Mouse (Mus musculus) adrenal gland, postnatal 36 days (tissue): ENCODE measurements around the gene Dazl. TPM values are rescaled to one million over a fixed set of nuclear protein-coding genes. Genes with fewer than 3 reads are reported as not detected.

Source experiments
- DNase-seq, 2 experiments: peaks; one replicate each; pipeline ENCODE4 v3.0.0; 2021; ENCODE audit warnings: mixed read lengths in 1 of 2
- long read RNA-seq, 2 experiments: library from polyadenylated mRNA; stranded (forward); transcript quantifications; one replicate each; pipeline ENCODE4 v2.0.0; 2021; ENCODE audit warnings: borderline sequencing depth in 2 of 2
- total RNA-seq, 2 experiments: library from RNA; stranded (reverse); gene quantifications; 2 replicates each; pipeline ENCODE4 v1.2.3; 2021

Dazl gene
- under 1 TPM; 0.10 to 0.30 TPM for total RNA-seq
- long read RNA-seq, experiment 1 = 0 reads
- long read RNA-seq, experiment 2 = 0 reads

DNA sequence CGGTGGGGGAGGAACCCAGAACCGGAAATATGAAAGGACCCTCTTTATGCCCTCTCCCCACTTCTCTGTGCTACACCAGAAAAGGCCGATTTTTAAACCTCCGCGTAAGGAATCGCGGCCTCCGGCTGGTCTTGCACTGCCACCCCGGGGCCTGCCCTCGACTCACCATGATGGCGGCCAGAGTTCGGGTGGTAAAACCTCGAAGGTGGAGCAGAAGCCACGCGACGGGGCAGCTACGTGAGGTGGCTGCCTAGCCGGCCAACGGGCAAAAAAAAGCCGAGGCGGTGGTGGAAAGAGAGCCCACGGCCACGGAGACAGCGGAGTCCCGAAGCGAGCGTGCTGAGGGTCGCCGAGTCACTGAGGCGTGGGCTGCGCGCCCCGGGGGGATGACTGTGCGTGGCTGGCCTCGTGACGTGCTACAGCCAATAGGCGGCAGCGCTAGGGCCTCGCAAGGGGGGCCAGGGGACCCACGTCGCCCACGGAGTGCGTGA, at the start of gene Dazl:
Gene Dazl (minus strand): TSS at position 396 of the 491 bp plus-strand sequence.
- DNase-seq = peak in 1 of 2 experiments; percentile 12

DNA sequence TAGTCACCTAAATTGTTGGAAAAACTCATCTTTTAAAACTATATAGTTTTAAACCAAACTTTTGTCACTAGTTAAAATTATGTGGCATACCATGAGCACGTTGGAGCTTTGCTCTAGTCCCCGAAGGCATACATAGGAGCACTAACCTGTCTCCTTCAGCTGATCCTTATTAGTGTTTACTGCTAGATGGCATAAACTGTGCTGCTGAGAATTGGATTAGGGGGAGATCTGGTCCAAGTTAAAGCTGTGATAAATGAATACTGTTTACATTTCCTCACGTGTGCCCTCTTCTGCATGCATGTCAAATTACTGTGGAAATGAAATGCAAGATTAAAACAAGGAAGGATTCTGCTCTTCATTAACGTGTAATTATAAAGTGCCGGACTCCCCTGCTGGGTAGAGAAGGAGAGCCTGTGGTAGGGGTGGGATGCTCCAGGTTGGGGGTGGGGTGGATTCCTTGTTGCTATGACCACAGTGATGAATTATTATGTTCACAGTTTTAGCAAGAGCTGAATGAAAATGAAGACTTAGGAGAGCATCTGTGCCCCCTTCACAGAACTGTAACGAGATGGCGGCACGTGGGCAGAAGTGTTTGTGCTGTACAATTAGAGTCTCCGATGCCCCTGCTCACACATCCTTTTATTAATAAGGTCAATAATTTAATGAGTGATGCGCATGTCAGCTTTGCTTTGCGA, 48.6 kb upstream of the Dazl start:
- DNase-seq = no peak

DNA sequence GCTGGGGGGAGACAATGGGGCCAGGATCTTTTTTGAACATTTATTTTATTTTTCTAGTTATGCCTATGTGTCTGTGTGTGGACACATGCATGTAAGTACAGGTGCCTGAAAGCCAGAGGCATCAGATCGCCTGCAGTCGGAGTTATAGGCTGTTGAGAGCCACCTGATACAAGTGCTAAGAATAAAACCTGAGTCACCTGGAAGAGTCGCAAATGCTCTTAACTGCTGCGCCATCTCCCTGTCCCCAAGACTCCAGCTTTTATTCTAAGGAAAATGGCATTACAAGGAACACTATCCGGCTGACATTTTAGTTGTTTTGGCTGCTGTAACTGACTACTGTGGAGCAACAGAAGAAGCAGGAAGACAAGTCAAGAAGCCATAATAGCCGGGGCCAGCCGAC, 45.5 kb upstream of the Dazl start:
- DNase-seq = no peak

DNA sequence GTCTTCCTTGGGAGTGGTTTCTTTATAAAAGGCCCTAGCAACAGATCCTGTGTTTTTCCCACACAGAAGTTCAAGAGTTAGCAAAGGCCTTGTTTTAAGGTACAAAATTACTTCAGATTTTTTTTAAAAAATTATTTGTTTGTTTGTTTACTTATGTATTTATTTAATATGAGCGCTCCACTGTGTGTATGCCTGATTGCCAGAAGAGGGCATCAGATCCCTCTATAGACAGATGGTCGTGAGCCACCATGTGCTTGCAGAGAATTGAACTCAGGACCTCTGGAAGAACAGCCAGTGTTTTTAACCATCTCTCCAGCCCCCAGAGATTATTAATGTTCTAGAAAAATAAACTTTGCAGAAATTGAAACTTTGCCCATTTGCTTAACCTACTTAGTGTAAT, 42.3 kb upstream of the Dazl start:
- DNase-seq = no peak

DNA sequence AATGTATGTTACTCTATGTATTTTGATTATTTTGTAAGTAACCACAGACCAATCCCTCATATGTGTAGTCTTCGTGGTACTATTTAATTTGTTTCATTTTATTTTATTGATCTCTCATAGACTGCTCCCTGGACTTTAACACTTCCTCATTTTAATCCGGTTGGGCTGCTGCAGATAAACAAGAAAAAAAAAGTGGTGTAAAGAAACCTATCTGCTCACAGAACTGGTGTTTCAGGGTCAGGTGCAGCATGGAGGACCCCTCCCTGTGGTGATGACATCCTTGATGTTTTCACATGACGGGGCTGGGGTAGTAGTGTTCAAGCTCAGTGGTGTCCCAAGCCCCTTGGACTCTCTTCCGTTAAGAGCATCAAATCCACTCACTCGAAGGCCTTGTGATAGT, 41.3 kb upstream of the Dazl start:
- DNase-seq = no peak

DNA sequence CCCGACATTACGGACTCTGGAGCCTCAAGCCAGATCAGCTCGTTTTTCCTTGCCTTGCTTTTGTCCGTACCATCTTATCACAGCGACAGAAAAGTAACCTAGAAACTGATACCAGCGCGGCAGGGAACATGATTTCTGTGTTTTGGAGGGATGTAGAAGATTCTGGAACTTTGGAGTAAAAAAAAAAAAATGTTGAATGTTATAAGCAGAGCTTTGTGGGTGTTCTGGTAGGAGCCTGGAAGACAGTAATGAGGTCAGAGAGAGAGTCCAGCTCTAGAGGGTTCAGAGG, 38.5 kb upstream of the Dazl start:
- DNase-seq = no peak

DNA sequence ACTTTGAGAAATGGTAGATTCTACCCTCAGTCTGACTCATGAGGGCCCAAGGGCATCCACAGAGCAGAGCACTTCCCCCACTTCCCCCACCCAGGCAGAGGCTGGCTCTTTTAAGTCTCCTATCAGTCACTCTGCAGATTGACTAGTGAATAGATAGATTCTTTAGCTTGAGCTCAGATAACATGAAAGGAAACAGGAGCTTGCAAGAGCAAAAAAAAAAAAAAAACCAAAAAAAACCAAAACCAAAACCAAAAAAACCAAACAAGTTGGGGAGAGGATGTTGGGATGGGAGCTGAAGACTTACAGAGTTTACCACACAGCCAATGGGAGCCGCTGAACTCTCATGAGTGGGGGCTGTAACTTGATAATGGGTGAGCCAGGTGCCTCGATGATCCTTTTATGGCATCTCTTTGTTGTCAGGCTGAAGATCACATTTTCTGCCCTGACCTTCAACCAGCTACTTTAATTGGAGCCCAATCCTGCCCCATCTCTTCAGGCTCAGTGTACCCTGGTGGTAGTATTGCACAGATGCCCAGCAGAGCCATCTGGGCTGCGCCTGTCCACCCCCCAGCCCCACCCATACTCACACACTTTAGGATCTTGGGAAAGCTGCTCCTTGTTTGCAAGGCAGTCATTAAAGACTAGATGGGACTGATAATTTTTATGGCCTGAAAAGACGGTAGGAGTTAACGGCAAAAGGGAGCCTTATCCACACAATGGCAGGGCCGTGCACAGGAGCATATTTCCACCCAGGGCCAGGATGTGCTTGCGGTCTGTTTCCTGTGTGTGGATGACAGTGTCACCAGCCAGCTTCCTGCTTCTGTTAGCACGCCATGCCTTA, 38.0 kb upstream of the Dazl start:
- peak; percentile 76 to 77 for DNase-seq

DNA sequence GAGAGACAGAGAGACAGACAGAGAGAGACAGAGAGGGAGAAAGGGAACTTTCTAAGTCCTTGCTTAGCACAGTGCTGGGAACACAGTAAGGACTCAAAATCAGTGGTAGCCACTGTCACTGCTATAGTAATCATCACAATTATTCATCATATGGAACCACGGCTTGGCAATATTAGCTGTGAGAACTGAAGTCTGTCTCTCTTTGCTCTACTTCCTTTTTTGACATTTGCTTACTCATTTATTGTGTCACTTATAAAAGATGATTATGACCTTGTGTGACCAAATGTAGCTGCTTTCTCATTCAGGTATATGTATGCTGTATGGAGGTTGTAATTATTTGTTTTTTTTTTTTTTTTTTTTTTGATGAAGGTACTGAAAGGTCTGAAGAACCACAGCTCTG, 36.8 kb upstream of the Dazl start:
- DNase-seq = no peak

DNA sequence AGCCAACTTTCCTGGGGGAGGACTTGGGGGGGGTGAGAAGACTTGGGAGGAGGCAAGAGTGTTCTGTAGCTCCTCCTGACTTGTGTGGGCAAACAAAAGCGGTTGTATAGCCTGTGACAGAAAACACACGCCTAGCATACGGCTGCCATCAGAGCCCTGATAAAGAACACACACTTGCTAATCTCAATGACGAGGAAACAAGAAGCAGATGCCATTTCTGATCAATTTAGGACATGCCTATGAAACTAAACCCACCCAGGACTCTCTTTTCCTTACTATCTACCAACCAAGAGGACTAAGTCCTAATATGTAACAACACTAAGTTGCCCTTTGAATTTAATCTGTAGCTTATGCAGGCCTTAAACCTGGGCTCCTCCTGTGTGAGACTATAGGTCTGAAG, 31.2 kb upstream of the Dazl start:
- DNase-seq = no peak

DNA sequence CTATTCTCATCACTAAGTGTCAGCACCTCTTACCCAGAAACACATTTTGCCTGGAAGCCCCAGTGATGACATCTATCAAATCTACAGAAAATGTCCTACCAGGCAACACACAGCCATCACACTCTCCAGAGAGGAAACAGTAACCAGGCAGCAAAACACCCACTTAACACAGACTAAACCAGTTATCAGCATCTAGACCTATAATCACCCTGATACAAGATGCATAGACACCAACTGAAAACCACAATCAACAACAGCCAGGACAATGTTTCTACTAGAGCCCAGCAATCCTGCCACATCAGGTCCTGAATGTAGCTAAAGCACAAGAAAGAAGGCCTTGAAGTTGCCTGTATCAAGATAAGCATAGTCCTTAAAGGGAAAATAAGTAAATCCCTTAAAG, 25.4 kb upstream of the Dazl start:
- DNase-seq = no peak

DNA sequence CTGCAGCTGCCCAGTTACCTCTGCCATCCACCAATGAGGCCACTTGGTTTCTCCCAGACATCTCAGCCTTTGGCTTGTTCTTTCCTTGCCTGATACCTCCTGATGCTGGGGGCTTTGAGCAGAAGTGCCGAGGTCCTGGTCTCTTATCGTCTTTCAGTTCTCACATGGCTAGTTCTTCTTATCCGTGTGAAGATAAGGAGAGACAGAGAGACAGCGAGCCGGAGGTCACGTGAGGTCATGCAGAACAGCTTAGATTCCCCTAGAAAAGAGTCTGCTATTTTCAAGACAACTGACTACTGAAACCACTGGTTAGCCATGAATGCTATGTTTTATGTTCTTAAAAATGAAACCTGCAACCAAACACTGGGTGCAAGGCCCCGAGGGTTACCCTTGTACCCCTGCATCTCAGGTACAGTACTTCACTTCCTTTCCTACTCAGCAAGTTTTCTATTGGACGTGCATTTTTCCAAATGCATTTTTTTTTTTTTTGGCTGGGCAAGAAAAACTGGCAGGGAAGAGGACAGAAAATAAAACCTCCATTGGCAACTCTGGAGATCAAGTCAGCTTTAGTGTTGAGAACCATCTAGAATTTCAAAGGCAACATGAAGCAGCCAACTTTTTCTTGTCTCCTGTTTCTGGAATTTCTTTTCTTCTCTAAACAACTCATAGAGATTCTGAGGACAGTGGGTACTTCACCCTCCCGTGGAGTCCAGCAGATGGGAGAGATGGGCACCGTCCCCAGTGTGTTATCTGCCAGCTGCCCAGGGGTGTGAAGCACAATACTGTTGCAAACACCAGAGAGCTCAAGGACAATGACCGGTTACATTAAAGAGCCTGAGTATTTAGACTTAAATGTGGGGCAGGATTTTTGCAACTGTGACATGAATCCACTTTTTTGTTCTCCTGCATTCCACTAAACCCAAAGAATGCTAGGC, 23.0 kb upstream of the Dazl start:
- DNase-seq = no peak

DNA sequence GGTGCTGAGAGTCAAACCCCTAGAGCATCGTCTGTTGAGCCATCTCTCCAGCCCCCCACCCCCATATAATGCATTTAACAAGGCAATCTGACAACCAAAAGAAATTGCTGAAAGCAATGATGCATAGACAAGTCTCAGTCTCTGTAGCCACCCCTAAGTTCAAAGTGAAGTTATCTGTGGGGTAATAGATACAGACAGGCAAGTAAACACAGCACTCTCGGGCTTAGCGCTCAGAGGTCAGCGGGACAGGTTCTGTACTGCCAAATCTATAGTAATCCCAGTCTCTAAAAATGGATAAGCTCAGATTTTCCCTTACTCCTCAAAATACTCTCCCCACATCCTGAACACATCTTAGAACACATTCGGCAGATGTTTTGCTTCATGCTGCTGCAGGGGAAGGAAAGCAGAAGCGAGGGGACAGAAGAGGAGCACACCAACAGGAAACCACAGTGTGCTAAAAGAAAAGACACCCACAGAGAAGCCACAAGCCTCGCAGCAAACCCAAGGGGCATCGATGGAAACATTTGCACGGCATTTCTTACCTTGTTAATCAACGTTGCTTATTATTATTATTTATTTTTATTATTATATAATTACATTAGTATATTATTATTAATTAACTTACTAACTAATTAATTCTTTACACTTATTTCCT, 16.8 kb upstream of the Dazl start:
- no peak for DNase-seq

DNA sequence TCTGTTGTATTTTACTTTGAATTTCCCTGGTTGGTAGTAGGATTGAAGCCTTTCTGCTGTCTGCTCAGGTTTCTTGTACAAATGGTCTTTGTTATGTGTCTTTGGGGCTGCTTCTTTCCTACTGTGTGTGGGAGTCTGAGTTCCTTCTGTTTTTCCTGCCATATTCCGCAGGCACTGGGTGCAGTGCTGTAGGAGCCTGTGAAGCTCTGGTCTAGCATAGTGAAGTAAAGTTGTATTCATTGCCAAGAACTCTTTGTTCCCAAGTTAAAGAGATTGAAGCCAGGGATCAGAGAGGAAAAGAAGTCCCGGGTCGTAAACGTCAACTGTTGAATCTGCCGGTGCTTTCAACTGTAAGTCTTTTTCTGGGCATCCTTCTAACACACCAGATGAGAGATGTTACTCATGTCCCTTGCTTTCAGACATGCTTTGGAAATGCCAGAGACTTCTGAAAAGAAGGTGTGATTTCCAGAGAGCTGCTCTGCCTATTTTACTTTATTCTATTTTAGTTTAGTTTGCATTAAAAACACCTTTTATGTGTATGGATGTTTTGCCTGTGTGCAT, 16.2 kb upstream of the Dazl start:
- DNase-seq = no peak

DNA sequence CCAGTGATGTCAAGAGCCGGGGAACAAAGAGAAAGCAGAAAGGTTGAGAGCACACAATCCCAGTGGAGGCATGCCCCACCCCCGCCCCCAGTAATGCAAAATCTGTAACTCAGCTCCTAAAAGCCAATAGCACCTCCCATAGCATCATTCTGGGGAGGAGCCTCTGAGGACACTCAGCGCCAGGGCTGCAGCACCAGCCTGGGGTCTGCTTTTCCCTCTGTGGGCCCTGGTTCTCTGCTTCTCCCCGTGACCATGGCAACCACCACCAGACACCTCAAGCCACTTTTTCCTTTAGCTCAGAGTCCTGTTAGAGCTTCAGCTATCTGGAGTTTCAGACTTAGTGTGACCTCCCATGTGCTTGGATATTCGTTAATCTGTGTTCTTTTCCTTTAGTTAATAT, 15.4 kb upstream of the Dazl start:
- no peak for DNase-seq

DNA sequence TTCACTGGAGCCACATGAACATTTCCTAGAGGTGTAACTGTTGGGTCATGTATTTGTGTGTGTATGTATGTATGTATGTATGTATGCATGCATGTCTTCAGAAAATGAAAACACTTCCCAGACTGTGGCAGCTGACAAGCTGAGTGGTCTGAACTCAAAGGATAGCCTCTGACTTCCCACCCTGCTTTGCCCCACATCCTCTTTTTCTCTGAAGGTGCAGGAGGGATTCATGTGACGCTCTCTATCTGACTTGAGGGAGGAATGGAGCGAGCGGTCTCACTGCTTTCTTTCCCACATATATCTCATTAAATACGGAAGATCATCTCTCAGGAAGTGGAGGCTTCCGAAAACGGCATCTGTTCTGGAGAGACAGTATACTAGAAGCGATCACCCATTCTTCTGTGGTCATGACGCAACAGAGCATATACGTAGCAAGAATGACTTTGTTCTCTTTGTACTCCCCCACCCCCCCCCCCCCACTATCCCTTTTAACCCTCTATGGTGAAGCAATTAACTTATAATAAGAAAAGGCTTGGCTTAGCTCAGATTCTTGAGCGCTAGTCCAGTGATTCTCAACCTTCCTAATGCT, 14.7 kb upstream of the Dazl start:
- no peak for DNase-seq

DNA sequence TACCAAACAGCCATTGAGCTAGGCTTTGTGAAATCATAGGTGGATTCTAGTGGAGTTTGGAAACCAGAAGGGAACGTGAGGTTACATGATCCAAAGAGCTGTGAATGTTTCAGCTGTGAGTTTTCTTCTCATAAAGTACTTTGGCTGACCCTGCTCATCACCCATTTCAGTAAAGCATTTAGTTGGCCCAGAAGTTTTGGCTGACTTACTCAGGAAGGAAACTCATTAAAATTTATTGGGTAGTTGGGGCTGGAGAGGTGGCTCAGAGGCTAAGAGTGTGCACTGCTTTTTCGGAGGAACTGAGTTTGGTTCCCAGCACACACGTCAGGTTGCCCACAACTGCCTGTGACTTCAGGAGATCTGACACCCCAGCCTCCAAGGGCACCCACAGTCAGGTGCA, 9.4 kb upstream of the Dazl start:
- DNase-seq = no peak

DNA sequence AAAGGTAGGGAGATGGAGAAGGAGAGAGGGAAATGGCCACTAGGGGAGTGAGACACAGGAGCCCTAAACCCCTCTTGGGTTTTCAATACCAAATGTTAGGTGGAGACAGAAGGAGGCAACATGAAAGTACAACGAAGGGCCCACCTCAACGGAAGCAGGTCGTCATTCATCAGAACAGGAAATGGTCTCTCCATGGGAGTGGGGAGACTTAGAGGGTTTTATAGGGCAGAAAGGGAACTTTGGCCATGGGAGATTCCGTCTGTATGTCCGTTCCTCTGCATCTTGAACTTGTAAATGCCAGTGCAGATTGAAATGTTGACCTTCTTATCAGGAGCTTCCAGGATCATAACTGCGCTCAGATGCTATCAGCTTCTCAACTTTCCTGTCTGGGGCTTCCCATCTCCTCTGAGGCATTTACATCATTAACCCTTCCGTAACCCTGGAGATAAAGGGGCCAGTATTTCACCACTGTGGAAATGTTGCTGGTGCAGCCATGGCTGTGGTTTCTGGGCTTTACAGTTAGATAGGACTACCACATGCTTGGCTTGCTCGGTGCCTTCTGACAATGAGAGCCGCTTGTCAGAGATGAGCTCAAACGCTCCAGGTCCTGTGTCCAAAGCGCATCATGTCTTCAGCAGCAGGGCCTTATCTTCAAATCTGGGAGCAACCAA, 6.9 kb upstream of the Dazl start:
- DNase-seq = no peak

DNA sequence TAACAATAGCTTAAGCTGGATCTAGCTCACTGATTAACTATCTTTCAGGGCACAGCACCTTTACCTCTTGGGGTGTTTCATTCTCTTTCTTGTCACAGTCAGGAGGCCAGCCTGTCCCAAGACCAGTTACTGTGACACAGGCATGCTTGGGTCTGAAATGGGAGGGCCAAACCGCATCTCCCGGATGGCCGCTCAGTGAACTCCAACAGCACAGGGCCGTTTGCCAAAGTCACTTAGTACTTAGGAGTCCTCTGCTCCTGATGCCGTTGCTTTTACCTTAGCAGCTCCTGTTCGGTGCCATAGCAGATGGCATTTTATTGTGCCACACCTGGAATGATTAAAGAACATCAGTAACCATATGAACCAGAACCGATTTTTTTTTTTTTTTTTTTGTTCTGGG, 5.4 kb upstream of the Dazl start:
- DNase-seq = no peak

DNA sequence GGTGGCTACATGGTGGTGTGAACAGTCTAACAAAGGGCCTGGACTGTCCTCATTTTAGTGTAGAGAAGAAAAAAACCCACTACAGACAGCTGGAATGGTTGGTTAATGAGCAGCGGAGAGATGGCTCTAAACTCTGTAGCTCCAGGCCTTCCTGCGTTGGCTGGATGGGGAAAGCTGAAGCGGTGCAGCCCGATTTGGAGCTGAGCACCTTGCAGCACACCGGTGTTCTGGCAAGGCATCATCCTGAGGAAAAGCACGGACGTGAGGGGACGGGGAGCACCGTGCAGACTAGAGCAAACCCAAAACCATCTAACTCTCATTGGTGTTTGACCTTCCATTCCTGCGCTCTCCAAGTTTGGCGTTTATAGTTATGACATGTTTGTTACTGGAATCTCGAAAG, 1.3 kb upstream of the Dazl start:
- peak in 1 of 2 experiments; percentile 26 for DNase-seq

DNA sequence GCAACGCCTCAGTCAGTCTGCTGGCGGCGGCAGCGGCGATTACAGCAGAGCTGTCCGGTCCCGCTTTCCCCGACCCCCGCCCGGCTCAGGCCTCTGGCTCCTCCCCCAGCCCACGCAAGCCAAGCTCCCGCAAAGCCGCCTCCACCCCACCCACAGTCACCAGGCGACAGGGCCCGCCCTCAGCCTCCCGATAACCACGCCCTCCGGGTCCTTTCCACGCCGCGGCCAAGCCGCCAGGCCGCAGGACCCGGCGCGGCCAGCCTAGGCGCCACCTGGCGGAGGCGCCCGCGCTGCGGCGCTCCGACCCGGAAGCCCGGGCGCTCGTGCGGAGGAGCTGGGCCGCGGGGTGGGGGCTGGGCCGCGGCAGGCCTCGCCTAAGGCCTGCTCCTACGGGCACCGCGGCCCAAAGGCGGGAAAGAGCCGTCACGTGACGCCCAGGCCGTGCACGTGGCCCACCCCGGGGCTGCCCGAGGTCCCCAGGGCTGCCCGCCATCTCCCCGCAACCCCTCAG, 720 bp downstream of the Dazl start:
- DNase-seq = peak; percentile 97
